Mouse (Mus musculus) left cerebral cortex, adult 2 months (tissue): ENCODE data around the gene Trrap. TPM values are rescaled to one million over a fixed set of nuclear protein-coding genes. Genes with fewer than 3 reads are reported as not detected.

Experiments
- DNase-seq, 2 experiments: peaks; one replicate each; pipeline ENCODE4 v3.0.0; 2021 to 2022; ENCODE audit warnings: low spot score in 2 of 2, mixed read lengths in 1 of 2; ENCODE audit errors: extremely low spot score in 1 of 2
- H3K27ac ChIP-seq: fragments of 200-600 bp; 2 replicates; pipeline ENCODE4 v1.8.1; 2022
- H3K4me3 ChIP-seq: fragments of 200-600 bp; 2 replicates; pipeline ENCODE4 v1.8.1; 2022
- CTCF ChIP-seq: fragments of 200-600 bp; IDR thresholded peaks from 2 replicates; pipeline ENCODE4 v1.8.1; 2022; ENCODE audit warnings: antibody characterized with exemption, mild to moderate bottlenecking, moderate library complexity
- intact Hi-C: fragments of 180-260 bp; cut with DNase I; formaldehyde crosslinking; loops from one replicate; pipeline ENCODE4 v1.15.1; 2025
- total RNA-seq, 2 experiments: library from RNA; stranded (reverse); gene quantifications; 2 replicates each; pipeline ENCODE4 v1.2.3; 2021

Trrap gene
- total RNA-seq, 2 experiments from 2014 or later: 169 to 170 TPM

DNA sequence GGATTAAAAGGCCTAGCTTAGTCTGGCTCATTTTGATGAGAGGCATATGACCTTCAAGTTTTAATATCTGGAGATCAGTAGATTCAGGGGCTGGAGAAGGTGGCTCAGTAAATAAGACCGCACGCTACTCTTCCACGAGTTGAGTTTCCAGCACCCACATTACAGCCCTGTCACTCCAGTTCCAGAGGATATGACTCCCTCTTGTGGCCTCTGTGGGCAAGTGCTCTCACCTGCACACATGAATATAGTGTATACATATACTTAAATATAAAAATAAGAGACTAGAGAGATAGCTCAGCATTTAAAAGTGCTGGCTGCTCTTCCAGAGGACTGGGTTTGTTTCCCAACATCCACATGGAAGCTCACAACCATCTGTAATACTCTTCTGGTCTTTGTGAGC lies 84.3 kb downstream of the Trrap start:
- no peak overlapping the region for H3K27ac ChIP-seq
- H3K4me3 ChIP-seq: no peak overlapping the region
- TF ChIP-seq CTCF: peak; percentile 40
- intact Hi-C loops: no loop called here
- DNase-seq: no peak

DNA sequence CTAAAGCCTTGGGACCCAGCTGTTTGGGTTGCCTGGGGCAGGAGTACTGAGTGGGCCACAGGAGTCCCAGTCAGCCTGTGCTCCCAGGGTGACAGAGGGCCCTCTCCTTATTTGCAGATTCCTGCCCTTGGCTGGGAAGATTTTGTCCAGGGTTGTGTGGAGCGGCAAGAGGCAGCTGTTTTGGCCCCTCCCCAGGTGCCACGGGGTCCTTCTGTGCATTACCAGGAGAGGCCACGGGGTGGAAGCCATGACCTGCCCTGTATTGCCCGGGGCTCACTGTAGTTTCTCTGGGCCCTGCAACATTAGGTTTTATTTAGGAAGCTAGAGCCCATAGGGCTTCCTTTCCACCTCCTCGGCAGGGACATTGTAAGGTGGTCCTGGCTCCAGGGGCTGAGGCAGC lies 86.4 kb downstream of the Trrap start:
- no peak overlapping the region for H3K27ac ChIP-seq
- intact Hi-C loops: no loop called here
- no peak overlapping the region for H3K4me3 ChIP-seq
- DNase-seq: no peak
- no peak; the same call in none of the 2 replicates for TF ChIP-seq CTCF

DNA sequence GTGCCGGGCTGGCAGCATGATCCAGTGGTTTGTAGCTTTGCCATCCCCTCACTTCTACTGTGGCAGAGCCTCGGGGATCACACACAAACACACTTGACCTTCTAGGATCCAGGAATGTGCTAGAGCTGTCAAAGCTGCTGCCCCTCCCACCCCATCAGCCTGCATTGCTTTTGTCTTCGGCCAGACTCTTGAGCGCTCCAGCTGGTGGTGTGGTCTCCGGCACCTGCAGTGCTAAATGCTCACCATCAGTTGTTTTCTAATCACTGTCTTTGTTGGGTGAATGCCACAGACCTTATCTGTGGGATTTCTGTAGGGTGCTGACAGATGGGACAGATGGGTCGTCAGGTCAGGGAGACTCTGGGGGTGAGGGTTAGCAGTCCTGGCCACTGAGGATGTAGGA lies 88.4 kb downstream of the Trrap start:
- intact Hi-C loops: no loop called here
- no peak overlapping the region for H3K4me3 ChIP-seq
- no peak for TF ChIP-seq CTCF
- no peak overlapping the region for H3K27ac ChIP-seq
- DNase-seq: no peak

DNA sequence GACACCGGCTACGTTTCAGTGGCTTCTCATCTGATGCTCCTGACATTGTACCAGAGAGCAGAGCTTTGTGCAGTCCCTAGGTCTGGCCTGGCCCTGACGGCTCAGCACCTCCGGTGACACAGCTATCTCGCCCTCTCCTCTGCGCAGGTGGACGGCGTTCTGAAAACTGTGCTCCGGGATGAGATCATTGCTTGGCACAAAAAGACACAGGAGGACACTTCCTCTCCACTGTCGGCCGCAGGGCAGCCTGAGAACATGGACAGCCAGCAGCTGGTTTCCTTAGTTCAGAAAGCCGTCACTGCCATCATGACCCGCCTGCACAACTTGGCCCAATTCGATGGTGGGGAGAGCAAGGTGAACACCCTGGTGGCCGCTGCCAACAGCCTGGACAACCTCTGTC lies 91.0 kb downstream of the Trrap start:
- Histone ChIP-seq H3K27ac (no peak overlapping the region), H3K4me3 (no peak overlapping the region)
- intact Hi-C loops: no loop called here
- TF ChIP-seq CTCF: no peak
- no peak for DNase-seq

DNA sequence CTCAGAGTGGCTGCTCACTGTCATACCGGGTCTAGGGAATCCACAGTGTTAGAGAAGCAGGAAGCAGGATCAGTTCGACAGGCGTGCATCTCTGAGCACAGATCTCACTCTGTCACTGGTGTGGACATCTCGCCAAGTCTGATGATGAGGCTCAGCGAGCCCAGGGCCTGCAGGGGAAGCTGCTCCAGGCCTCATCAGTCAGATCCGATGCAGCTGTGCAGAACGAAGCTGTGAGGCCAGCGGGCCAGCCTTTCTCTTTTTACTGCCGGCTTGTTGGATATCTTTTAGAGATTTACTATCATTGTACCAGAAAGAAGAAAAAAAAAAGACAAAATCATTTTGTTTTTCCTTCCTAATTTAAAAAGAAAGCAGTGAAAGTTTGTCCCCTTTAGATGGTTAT lies 91.8 kb downstream of the Trrap start:
- DNase-seq: no peak
- Histone ChIP-seq H3K4me3 (no peak overlapping the region), H3K27ac (no peak overlapping the region)
- intact Hi-C loops: no loop called here
- TF ChIP-seq CTCF: no peak

DNA sequence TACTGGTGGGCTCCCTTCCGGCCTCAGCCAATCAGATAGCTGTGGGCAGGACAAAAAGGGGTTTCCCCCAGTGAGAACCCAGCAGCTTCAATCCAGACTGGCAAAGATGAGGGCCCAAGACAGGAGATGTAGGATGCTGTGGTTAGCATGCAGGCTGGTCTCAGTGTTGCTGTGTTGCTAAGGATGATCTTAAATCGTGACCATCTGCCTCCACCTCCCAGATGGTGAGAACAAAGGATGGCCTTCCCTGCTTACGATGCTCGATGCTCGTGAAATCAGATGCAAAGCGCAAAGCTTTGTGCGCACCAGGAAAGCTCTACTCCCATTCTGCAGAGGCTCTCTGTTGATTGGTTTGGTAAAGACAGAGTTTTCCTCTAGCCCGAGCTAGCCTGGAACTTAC lies 93.4 kb downstream of the Trrap start:
- Histone ChIP-seq H3K27ac (0 out of 2 replicates have a peak overlapping the region, but pooled peaks have one; percentile 40), H3K4me3 (no peak overlapping the region)
- DNase-seq: no peak
- TF ChIP-seq CTCF: no peak
- intact Hi-C loops: no loop called here

DNA sequence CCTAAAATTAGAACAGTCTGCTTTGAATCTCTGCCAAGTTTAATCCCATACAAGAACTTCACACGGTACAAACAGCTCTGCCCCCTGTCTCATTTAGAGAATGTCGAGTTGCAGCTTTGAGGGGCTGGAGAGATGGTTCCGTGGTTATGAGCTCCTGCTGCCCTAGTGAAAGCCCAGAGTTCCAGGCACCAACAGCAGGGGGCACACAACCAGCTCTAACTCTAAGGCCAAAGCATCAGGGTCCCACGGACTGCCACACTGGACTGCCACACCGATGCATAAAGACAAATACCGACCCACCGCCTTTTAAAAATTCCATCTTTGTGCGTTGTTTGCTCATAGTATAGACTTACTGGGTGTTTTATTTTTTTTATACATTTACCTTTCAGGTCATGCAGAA lies 99.4 kb downstream of the Trrap start:
- intact Hi-C loops: no loop called here
- no peak overlapping the region for H3K4me3 ChIP-seq
- no peak overlapping the region for H3K27ac ChIP-seq
- DNase-seq: no peak
- peak; percentile 44 for TF ChIP-seq CTCF

DNA sequence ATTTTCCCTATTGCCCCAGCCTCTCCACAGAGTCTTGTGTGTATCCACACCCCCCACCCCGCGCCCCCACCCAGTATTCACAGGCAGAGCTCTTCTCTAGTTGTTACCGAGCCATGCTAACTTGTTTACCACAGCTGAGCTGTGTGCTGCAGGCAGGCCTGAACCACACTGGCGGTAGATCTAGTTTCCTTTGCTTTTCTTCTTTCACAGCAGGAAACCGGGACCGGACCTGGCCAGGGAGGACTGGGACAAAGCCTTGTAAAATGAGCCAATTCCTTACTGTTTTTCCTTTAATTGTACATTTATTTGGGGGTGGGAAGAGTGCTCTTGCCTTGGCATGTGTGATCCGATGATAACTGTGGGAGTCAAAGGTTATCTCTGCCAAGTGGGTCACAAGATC lies 101.9 kb downstream of the Trrap start:
- intact Hi-C loops: no loop called here
- no peak for TF ChIP-seq CTCF
- DNase-seq: no peak
- Histone ChIP-seq H3K4me3 (no peak overlapping the region), H3K27ac (no peak overlapping the region)

DNA sequence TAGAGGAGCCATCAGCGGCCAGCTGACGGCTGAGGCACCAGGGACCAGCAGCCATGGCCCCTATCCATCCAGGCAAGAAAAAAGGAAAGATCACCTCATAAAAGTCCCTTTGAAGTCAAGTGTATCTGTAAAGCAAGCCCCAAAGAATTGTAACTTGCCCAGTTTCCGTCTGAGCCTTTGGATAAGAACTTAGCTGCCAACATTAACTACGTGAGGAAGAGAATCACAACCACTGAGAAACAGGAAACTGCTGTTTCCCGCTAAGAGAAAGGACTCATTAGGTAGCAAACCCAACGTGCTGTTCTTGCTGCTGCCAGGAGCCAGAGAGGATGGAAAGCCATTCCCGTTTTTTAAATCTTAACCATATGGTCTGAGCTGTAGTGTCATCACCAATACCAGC lies 103.2 kb downstream of the Trrap start:
- TF ChIP-seq CTCF: no peak
- DNase-seq: no peak
- Histone ChIP-seq H3K4me3 (no peak overlapping the region), H3K27ac (no peak overlapping the region)
- intact Hi-C loops: loop anchor here (10.0 kb wide), 1 partner anchor 194 kb away; no protein-coding TSS in a partner anchor

DNA sequence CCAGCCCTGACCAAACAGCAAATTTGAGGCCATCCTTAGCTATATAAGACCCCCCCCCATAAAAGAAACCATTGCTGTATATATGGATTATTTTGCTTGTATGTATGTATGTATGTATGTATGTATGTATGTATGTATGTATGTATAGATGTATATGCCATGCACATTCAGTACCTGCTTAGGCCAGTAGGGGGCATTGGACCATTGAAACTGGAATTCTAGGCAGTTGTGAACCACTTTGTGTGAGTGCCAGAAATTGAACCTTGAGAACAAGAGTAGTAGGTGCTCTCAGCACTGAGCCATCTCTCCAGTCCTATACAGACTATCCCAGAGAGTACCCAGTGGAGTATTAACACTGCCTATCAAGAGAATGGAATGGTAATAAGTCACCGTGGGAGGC lies 104.2 kb downstream of the Trrap start:
- intact Hi-C loops: loop anchor here (10.0 kb wide), 1 partner anchor 193 kb away; no protein-coding TSS in a partner anchor
- Histone ChIP-seq H3K27ac (no peak overlapping the region), H3K4me3 (no peak overlapping the region)
- DNase-seq: no peak
- TF ChIP-seq CTCF: peak; percentile 47

DNA sequence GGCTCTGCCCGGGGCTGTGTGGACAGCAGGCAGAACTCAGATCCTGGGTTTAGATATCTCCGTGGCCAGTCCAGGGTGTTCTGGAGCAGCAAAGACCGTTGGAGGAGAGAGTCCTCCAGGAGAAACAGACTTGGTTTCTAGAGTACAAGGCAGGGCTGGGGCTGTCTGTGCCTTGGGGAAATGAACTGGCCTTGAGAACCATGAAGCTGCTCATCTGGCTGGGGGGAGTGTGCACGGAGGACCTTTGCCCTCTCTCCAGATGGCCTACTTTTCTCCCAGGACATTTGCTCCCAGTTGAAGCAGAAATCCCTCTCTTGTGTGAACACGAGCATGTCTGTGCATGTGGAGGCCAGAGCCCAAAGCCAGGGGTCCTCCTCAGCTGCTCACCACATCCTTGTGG lies 104.8 kb downstream of the Trrap start:
- no peak for DNase-seq
- intact Hi-C loops: loop anchor here (10.0 kb wide), 1 partner anchor 192 kb away; no protein-coding TSS in a partner anchor
- no peak overlapping the region for H3K4me3 ChIP-seq
- H3K27ac ChIP-seq: no peak overlapping the region
- TF ChIP-seq CTCF: no peak

DNA sequence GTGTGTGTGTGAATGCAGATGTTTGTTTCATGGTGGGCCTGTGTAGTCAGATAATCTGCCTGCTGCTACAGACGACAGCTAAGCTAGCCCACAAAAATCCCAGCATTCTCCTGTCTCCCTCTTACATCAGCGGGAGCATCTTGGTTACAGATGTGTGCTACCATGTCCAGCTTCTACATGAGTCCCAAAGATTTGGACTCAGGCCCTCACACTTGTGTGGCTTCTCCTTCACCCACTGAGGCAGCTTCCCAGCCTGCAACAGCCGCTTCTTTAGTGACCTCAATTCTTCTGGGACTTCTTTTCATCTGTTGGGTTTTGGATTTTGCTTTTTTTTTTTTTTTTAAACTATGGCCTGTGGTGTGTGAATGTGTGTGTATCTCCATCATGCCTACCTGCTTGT lies 105.3 kb downstream of the Trrap start:
- no peak for DNase-seq
- no peak for TF ChIP-seq CTCF
- H3K4me3 ChIP-seq: no peak overlapping the region
- intact Hi-C loops: loop anchor here (10.0 kb wide), 1 partner anchor 192 kb away; no protein-coding TSS in a partner anchor
- H3K27ac ChIP-seq: no peak overlapping the region

DNA sequence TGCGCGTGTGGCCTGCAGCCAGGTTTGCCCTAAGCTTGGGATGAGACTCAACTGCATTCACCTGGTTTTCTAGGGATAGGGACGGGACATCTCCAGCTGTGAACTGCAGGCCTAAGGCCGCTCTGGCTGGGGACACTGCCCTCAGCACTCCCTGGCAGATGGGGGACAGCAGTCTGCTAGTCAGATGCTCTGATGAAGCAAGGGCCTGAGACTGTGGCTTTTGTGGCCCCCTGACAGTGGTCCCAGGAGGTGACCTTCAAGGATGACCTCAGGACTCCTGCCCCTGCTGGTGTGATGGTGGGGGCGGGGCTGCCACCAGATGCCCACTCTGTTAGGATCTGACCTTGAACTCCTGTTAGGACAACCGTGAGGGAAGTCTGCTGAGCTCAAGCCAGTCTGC lies 107.7 kb downstream of the Trrap start:
- DNase-seq: no peak
- TF ChIP-seq CTCF: no peak
- intact Hi-C loops: loop anchor here (5.0 to 10.0 kb wide), 3 partner anchors 92 to 190 kb away; partner anchors contain the start of gene Smurf1
- Histone ChIP-seq H3K27ac (no peak overlapping the region), H3K4me3 (no peak overlapping the region)

DNA sequence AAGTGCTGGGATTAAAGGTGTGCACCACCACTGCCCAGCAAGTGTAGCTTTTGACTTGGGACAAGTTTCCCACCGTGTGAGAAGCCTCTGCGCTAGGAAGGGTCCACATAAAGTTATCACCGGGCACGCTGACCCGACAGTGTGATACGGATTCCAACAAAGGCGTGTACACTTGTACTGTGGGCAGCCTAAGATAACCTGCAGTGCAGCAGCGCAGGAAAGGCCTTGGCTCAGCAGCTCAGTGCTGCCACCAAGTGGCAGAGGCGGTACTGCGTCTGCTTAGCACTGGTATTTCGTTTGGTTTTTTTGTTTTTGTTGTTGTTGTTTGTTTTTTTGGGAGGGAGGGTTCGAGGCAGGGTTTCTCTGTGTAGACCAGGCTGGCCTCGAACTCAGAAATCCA lies 108.4 kb downstream of the Trrap start:
- intact Hi-C loops: loop anchor here (5.0 to 10.0 kb wide), 3 partner anchors 91 to 189 kb away; partner anchors contain the start of gene Smurf1
- DNase-seq: peak; percentile 63 to 80
- peak; percentile 100 for TF ChIP-seq CTCF
- Histone ChIP-seq H3K27ac (no peak overlapping the region), H3K4me3 (no peak overlapping the region)
